Mouse (Mus musculus): ENCODE data around the gene Pja2. TPM values are rescaled to one million over a fixed set of nuclear protein-coding genes. Genes with fewer than 3 reads are reported as not detected.

Gene Pja2
- polyA plus RNA-seq (2015; fragmentation: Nextera tagmentation; extraction: Ambion mirVana): 151 and 178 TPM in 2 replicates

GRCm38 (mm10) chr17:64331898-64332769 is at the start of gene Pja2:
TSS of gene Pja2 (minus strand) at chr17:64331916.
- no peaks in the 10 kb centered on the region for H3K27me3 ChIP-seq
- peak within 1 kb of the TSS; percentile 76 for H3K4me2 ChIP-seq
- no peaks in the 10 kb centered on the region for H3K36me3 ChIP-seq
- under 1% methylated on average over 50 of the region's 60 CpGs for WGBS
- H3K9ac ChIP-seq: peak within 1 kb of the TSS; percentile 100
- H3K4me3 ChIP-seq: peak within 1 kb of the TSS; percentile 99
- ATAC-seq (ENCODE audit: low read depth): peak; percentile 100
- H3K9me3 ChIP-seq: no peaks in the 10 kb centered on the region
- H3K4me1 ChIP-seq (replicated peaks): peaks cover 28% of the 10 kb centered on the region
- H3K27ac ChIP-seq (replicated peaks): peak within 1 kb of the TSS; percentile 99

- no peaks in the 10 kb centered on the region for H3K9me3 ChIP-seq
- WGBS: 65% methylated on average over 4 of the region's 4 CpGs
- H3K4me2 ChIP-seq: no peak overlapping the region
- H3K4me3 ChIP-seq: no peak overlapping the region
- peak; percentile 74; the same call in 1 of the 2 replicates for ATAC-seq (ENCODE audit: low read depth)
- no peaks in the 10 kb centered on the region for H3K36me3 ChIP-seq
- H3K27me3 ChIP-seq: no peaks in the 10 kb centered on the region
- no peak overlapping the region for H3K9ac ChIP-seq
- H3K27ac ChIP-seq (replicated peaks): no peak overlapping the region
- H3K4me1 ChIP-seq (replicated peaks): no peaks in the 10 kb centered on the region
These were observed 43.6 kb upstream of the Pja2 start for GRCm38 (mm10) chr17:64375327-64375726.

GRCm38 (mm10) chr17:64363694-64364093 is 32.0 kb upstream of the Pja2 start:
- Histone ChIP-seq H3K27me3 (no peaks in the 10 kb centered on the region), H3K4me1 (replicated peaks) (no peaks in the 10 kb centered on the region), H3K9ac (no peak overlapping the region), H3K4me2 (no peak overlapping the region), H3K27ac (replicated peaks) (no peak overlapping the region), H3K4me3 (no peak overlapping the region), H3K36me3 (no peaks in the 10 kb centered on the region), H3K9me3 (no peaks in the 10 kb centered on the region)
- no peak for ATAC-seq (ENCODE audit: low read depth)
- 89% methylated on average over 1 of the region's 1 CpGs for WGBS

GRCm38 (mm10) chr17:64362570-64362969 is 30.9 kb upstream of the Pja2 start:
- H3K4me2 ChIP-seq: no peak overlapping the region
- no peak overlapping the region for H3K4me3 ChIP-seq
- H3K36me3 ChIP-seq: no peaks in the 10 kb centered on the region
- 0 out of 2 replicates have a peak, but pooled peaks have one; percentile 11 for ATAC-seq (ENCODE audit: low read depth)
- no peaks in the 10 kb centered on the region for H3K27me3 ChIP-seq
- no peaks in the 10 kb centered on the region for H3K4me1 ChIP-seq (replicated peaks)
- H3K9ac ChIP-seq: no peak overlapping the region
- 67% methylated on average over 5 of the region's 5 CpGs for WGBS
- H3K27ac ChIP-seq (replicated peaks): no peak overlapping the region
- no peaks in the 10 kb centered on the region for H3K9me3 ChIP-seq

GRCm38 (mm10) chr17:64361911-64362425 is 30.3 kb upstream of the Pja2 start:
- Histone ChIP-seq H3K36me3 (no peaks in the 10 kb centered on the region), H3K4me1 (replicated peaks) (no peaks in the 10 kb centered on the region), H3K9me3 (no peaks in the 10 kb centered on the region), H3K27ac (replicated peaks) (no peak overlapping the region), H3K9ac (no peak overlapping the region), H3K27me3 (no peaks in the 10 kb centered on the region), H3K4me3 (no peak overlapping the region), H3K4me2 (no peak overlapping the region)
- 84% methylated on average over 3 of the region's 3 CpGs for WGBS
- no peak for ATAC-seq (ENCODE audit: low read depth)

- no peaks in the 10 kb centered on the region for H3K9me3 ChIP-seq
- 95% methylated on average over 7 of the region's 7 CpGs for WGBS
- no peaks in the 10 kb centered on the region for H3K4me1 ChIP-seq (replicated peaks)
- no peak overlapping the region for H3K27ac ChIP-seq (replicated peaks)
- no peaks in the 10 kb centered on the region for H3K36me3 ChIP-seq
- no peak for ATAC-seq (ENCODE audit: low read depth)
- no peak overlapping the region for H3K4me3 ChIP-seq
- no peak overlapping the region for H3K4me2 ChIP-seq
- no peak overlapping the region for H3K9ac ChIP-seq
- no peaks in the 10 kb centered on the region for H3K27me3 ChIP-seq
These were observed 22.2 kb upstream of the Pja2 start for GRCm38 (mm10) chr17:64353940-64354339.

GRCm38 (mm10) chr17:64346135-64346534 is 14.4 kb upstream of the Pja2 start:
- Histone ChIP-seq H3K4me3 (no peak overlapping the region), H3K4me1 (replicated peaks) (no peaks in the 10 kb centered on the region), H3K9me3 (no peaks in the 10 kb centered on the region), H3K4me2 (peak overlapping the region; percentile 16; the same call in 1 of the 2 replicates), H3K9ac (no peak overlapping the region), H3K27me3 (no peaks in the 10 kb centered on the region), H3K27ac (replicated peaks) (no peak overlapping the region), H3K36me3 (no peaks in the 10 kb centered on the region)
- WGBS: 60% methylated on average over 17 of the region's 17 CpGs
- ATAC-seq (ENCODE audit: low read depth): no peak

- no peaks in the 10 kb centered on the region for H3K4me1 ChIP-seq (replicated peaks)
- H3K4me2 ChIP-seq: no peak overlapping the region
- H3K9me3 ChIP-seq: no peaks in the 10 kb centered on the region
- no peak overlapping the region for H3K9ac ChIP-seq
- no peaks in the 10 kb centered on the region for H3K36me3 ChIP-seq
- no peak overlapping the region for H3K27ac ChIP-seq (replicated peaks)
- no peak for ATAC-seq (ENCODE audit: low read depth)
- H3K27me3 ChIP-seq: no peaks in the 10 kb centered on the region
- H3K4me3 ChIP-seq: no peak overlapping the region
- WGBS: 81% methylated on average over 7 of the region's 7 CpGs
These were observed 13.0 kb upstream of the Pja2 start for GRCm38 (mm10) chr17:64344576-64345172.

- no peaks in the 10 kb centered on the region for H3K36me3 ChIP-seq
- H3K4me2 ChIP-seq: no peak overlapping the region
- H3K4me1 ChIP-seq (replicated peaks): no peaks in the 10 kb centered on the region
- no peaks in the 10 kb centered on the region for H3K9me3 ChIP-seq
- ATAC-seq (ENCODE audit: low read depth): no peak
- H3K4me3 ChIP-seq: no peak overlapping the region
- H3K27me3 ChIP-seq: no peaks in the 10 kb centered on the region
- no peak overlapping the region for H3K9ac ChIP-seq
- no peak overlapping the region for H3K27ac ChIP-seq (replicated peaks)
- 75% methylated on average over 7 of the region's 7 CpGs for WGBS
These were observed 10.0 kb upstream of the Pja2 start for GRCm38 (mm10) chr17:64341698-64342097.

GRCm38 (mm10) chr17:64339752-64340151 is 8.0 kb upstream of the Pja2 start:
- Histone ChIP-seq H3K9ac (no peak overlapping the region), H3K9me3 (no peaks in the 10 kb centered on the region), H3K4me2 (no peak overlapping the region), H3K4me1 (replicated peaks) (no peaks in the 10 kb centered on the region), H3K36me3 (no peaks in the 10 kb centered on the region), H3K27ac (replicated peaks) (no peak overlapping the region), H3K4me3 (no peak overlapping the region), H3K27me3 (no peaks in the 10 kb centered on the region)
- 70% methylated on average over 5 of the region's 5 CpGs for WGBS
- ATAC-seq (ENCODE audit: low read depth): no peak

- 88% methylated on average over 4 of the region's 4 CpGs for WGBS
- ATAC-seq (ENCODE audit: low read depth): no peak
- H3K4me2 ChIP-seq: no peak overlapping the region
- H3K4me1 ChIP-seq (replicated peaks): peaks cover 6% of the 10 kb centered on the region; the same call in 1 of the 2 replicates
- H3K9ac ChIP-seq: no peak overlapping the region
- H3K4me3 ChIP-seq: no peak overlapping the region
- no peak overlapping the region for H3K27ac ChIP-seq (replicated peaks)
- no peaks in the 10 kb centered on the region for H3K9me3 ChIP-seq
- H3K36me3 ChIP-seq: no peaks in the 10 kb centered on the region
- no peaks in the 10 kb centered on the region for H3K27me3 ChIP-seq
These were observed 5.5 kb upstream of the Pja2 start for GRCm38 (mm10) chr17:64337220-64337619.

- H3K4me3 ChIP-seq: no peak overlapping the region
- no peak overlapping the region for H3K4me2 ChIP-seq
- no peaks in the 10 kb centered on the region for H3K27me3 ChIP-seq
- no peak overlapping the region for H3K9ac ChIP-seq
- no peak for ATAC-seq (ENCODE audit: low read depth)
- H3K4me1 ChIP-seq (replicated peaks): peaks cover 21% of the 10 kb centered on the region
- no peaks in the 10 kb centered on the region for H3K36me3 ChIP-seq
- no peaks in the 10 kb centered on the region for H3K9me3 ChIP-seq
- WGBS: 85% methylated on average over 4 of the region's 4 CpGs
- no peak overlapping the region for H3K27ac ChIP-seq (replicated peaks)
These were observed 2.2 kb upstream of the Pja2 start for GRCm38 (mm10) chr17:64333956-64334355.

Measured in neural tube, embryonic 13.5 days (tissue).